In the genomic region with DNA sequence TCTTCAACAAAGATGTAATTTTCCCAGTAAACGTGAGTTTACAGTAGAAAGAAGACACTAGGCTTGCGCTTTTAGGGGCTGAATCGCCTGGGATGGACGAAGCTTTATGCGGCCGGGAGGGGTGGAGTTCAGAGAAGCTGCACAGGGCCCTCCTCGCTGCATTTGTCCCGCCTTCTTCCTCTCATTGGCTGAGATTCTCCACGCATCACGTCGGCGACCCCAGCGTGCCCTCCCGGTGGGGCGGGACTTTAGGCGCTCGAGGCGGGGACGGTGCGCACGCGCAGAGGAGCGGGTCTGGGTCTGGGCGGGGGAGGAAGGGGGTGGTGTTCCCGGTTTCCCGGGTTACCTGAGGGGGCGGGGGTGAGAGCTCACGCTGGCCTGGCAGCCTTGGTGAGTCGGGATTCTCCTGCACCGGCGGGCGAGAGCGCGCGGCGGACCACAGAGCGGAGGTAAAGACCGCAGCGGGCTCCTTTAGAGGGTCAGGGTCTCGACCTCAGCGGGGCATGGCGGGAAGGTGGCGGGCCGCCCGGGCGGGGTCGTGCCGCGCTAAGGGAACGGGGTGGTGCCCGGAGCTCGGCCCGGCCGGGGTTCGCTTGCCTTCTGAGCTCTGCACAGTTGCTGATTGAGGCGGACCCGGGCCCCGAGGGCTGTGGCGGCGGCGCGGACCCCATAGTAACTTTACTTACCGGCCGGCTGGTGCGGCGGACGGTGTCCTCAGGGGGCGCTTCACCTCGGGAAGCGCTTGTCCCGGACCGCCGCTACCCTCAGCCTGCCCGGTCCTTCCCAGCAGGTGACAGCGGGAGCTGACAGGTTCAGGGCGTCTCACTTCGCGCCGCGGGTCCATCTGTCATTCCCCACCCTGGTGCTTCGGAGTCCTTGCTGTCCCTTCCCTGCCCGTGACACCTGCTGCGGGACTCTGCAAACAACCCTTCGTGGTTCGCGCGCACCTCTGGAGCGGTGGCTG, we compare ENCODE assay signal across 8 mouse cellular contexts. TPM values are rescaled to one million over a fixed set of nuclear protein-coding genes. Genes with fewer than 3 reads are reported as not detected.
A peak's percentile ranks its signal among the peaks of the same experiment; 100 is the strongest.
DNase-seq lines count a peak whose midpoint lies in the region; ATAC-seq and TF ChIP-seq lines count a peak whose summit lies in the region.

Gene Lyst, plus strand, starts transcription at position 350 of the 964 bp plus-strand sequence.

- H3K4me3 ChIP-seq in hindbrain, postnatal 0 days (ENCODE audit: low read length) = peak within 1 kb of the TSS; percentile 95
- peak within 1 kb of the TSS; percentile 98 for H3K4me3 ChIP-seq in left cerebral cortex, adult 2 months

- H3K27me3 ChIP-seq in hindbrain, postnatal 0 days (ENCODE audit: insufficient read depth, low read length) = no peaks in the 10 kb centered on the region

- peak; percentile 36; the same call in 1 of the 2 replicates for TF ChIP-seq CTCF in hindbrain, postnatal 0 days (IDR thresholded peaks at IDR 0.05; ENCODE audit: low read depth)
- peak; percentile 37 for TF ChIP-seq CTCF in left cerebral cortex, adult 2 months (IDR thresholded peaks at IDR 0.05)

- H3K9me3 ChIP-seq in hindbrain, postnatal 0 days (ENCODE audit: low read length) = no peaks in the 10 kb centered on the region

- H3K9ac ChIP-seq in hindbrain, postnatal 0 days (replicated peaks; ENCODE audit: low read length) = peak within 1 kb of the TSS; percentile 64

- H3K4me2 ChIP-seq in hindbrain, postnatal 0 days (ENCODE audit: low read depth, low read length) = peak within 1 kb of the TSS; percentile 88

- peak; percentile 97 for DNase-seq in T-cell, adult 2 months (ENCODE audit: low spot score)
- DNase-seq in cerebellum, postnatal 36 days = peak; percentile 98 to 100
- DNase-seq in gastrocnemius, adult 18-20 months (ENCODE audit: low spot score) = peak; percentile 99
- DNase-seq in hindbrain, postnatal 0 days (ENCODE audit: low spot score) = peak; percentile 99
- DNase-seq in left cerebral cortex, adult 2 months (ENCODE audit: extremely low spot score in 1 of 2, low spot score in 2 of 2) = peak; percentile 98 to 99
- DNase-seq in right cerebral cortex, adult 2 months (ENCODE audit: low spot score in 2 of 2) = peak; percentile 98 to 99
- peak; percentile 99 for DNase-seq in urinary bladder, postnatal 14 days (ENCODE audit: low spot score)

- peaks cover 8% of the 10 kb centered on the region for H3K4me1 ChIP-seq in hindbrain, postnatal 0 days (ENCODE audit: insufficient read depth, low read length)

- peak within 1 kb of the TSS; percentile 72 for H3K27ac ChIP-seq in hindbrain, postnatal 0 days
- H3K27ac ChIP-seq in left cerebral cortex, adult 2 months = peak within 1 kb of the TSS; percentile 94

- no peaks in the 10 kb centered on the region for H3K36me3 ChIP-seq in hindbrain, postnatal 0 days (ENCODE audit: insufficient read depth, low read length)

- ATAC-seq in hindbrain, postnatal 0 days = peak; percentile 99
- peak; percentile 95 for ATAC-seq in megakaryocyte, adult 5-6 weeks (ENCODE audit: poor library complexity, severe bottlenecking)

- intact Hi-C loops in left cerebral cortex, adult 2 months (cut with DNase I) = loop anchor here (1.0 kb wide), 1 partner anchor 45 kb away; no protein-coding TSS in a partner anchor

- under 1% methylated on average over 83 of the region's 88 CpGs for WGBS in hindbrain, postnatal 0 days

RNA-seq across cellular contexts. Expression of gene Lyst, which starts in this region (rescaled TPM):
- total RNA-seq in gastrocnemius, adult 18-20 months (2021) = 1 to 10 TPM; 3.6 to 4.3 TPM
- total RNA-seq in hindbrain, postnatal 0 days (2014; rRNA removed) = 12.7 and 14.8 TPM in 2 replicates
- polyA plus RNA-seq in hindbrain, postnatal 0 days (2015; fragmentation: Nextera tagmentation; extraction: Ambion mirVana) = 3.7 and 5.7 TPM in 2 replicates
- total RNA-seq in left cerebral cortex, adult 2 months (2021) = 10 to 100 TPM; 63.2 to 64.6 TPM
- 166 and 194 TPM in 2 replicates for total RNA-seq in megakaryocyte, adult 5-6 weeks (2015)
- 188 and 200 TPM in 2 replicates for total RNA-seq in megakaryocyte, adult 5-6 weeks (2017)

Comparison
In these comparisons a context has a peak if more than half of its experiments do, and no peak if none do; other contexts are left out.
1. Peak in every context shown above with its lines: DNase-seq, ATAC-seq, H3K4me3 ChIP-seq and H3K27ac ChIP-seq.